Mouse (Mus musculus): ENCODE results near the gene H2-Q7. TPM values are rescaled to one million over a fixed set of nuclear protein-coding genes. Genes with fewer than 3 reads are reported as not detected.
"Not testable (repeated sequence)": the region's sequence is repeated elsewhere in the genome, so short reads cannot be mapped to it uniquely, and the experiment has no call there.

The H2-Q7 gene
- polyA plus RNA-seq (2015; fragmentation: Nextera tagmentation; extraction: Ambion mirVana), result 3.8 and 4.6 TPM in 2 replicates

DNA sequence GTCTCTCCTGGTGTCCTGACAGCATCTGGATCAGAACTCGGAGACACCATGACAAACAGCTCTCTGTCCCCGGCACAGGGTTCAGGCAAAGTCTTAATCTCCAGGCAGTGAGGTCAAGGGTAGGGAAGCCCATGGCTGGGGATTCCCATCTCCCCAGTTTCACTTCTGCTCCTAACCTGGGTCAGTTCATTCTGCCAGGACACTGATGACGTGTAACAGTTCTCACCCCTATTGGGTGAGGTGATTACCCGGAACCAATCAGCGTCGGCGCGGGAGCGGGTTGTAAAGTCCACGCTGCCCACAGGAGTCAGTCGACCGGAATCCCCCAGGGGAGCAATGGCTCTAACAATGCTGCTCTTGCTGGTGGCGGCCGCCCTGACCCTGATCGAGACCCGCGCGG lies at the start of gene H2-Q7:
Gene H2-Q7, plus strand, starts transcription at position 271 of the 400 bp plus-strand sequence.
- 3% methylated on average over 15 of the region's 18 CpGs for WGBS
- Histone ChIP-seq H3K9ac (ENCODE audit: low read depth, low read length) (peak within 1 kb of the TSS; percentile 75), H3K4me2 (ENCODE audit: low read length) (peak within 1 kb of the TSS; percentile 85), H3K4me3 (ENCODE audit: low read depth, low read length) (peak within 1 kb of the TSS; percentile 50)
- H3K27ac ChIP-seq (ENCODE audit: low read length); H3K9me3 ChIP-seq (replicated peaks; ENCODE audit: control insufficient read depth, low read length, poor library complexity, severe bottlenecking); H3K36me3 ChIP-seq (ENCODE audit: control insufficient read depth, insufficient read depth, low read length); H3K27me3 ChIP-seq (ENCODE audit: control insufficient read depth, insufficient read depth, low read depth, low read length); H3K4me1 ChIP-seq (ENCODE audit: control insufficient read depth, insufficient read depth, low read length): not testable (repeated sequence)
- peak; percentile 94 for ATAC-seq

DNA sequence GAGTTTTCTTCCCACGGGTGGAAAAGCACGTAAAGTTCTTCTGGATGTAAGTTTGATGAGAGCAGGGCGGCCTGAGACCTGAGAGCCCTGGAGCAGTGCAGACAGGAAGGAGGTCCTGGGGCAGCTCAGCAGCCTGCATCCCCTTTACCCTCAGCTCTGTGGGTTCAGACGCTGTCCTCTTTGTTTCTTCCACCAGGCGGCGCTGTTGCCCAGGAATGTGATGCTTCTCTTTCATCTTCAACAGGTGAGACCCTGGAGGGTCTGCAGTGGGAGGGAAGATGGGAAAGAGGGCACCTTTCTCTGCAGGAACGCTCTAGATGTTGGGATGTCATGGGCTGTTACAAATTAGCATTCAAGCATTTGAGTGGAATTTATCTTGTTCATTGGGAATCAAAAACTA lies 49.2 kb upstream of the H2-Q7 start:
- H3K4me3 ChIP-seq (ENCODE audit: low read depth, low read length); ATAC-seq; H3K27ac ChIP-seq (ENCODE audit: low read length); H3K9ac ChIP-seq (ENCODE audit: low read depth, low read length); H3K9me3 ChIP-seq (replicated peaks; ENCODE audit: control insufficient read depth, low read length, poor library complexity, severe bottlenecking); H3K36me3 ChIP-seq (ENCODE audit: control insufficient read depth, insufficient read depth, low read length); H3K27me3 ChIP-seq (ENCODE audit: control insufficient read depth, insufficient read depth, low read depth, low read length); H3K4me1 ChIP-seq (ENCODE audit: control insufficient read depth, insufficient read depth, low read length); H3K4me2 ChIP-seq (ENCODE audit: low read length): not testable (repeated sequence)
- 8% methylated on average over 7 of the region's 7 CpGs for WGBS

DNA sequence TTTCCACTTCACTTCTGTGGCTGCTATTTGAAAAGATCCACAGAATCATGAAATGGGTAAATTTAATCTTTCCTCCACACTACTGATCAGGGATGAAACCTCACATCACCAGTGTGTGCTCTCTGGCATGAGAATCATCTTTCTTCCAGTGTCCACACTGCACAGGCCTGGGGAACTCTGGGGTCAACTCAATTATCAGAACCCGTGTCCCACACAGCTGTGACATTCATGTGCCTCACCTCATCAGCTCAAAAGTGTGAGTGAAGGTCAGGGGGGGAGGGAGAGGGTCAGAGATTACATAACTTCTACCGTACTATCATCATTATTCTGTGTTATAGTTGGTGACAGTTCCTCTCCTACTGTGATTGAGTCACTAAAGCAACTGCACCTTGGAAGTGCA lies 46.3 kb upstream of the H2-Q7 start:
- not testable (repeated sequence) for H3K9me3 ChIP-seq (replicated peaks; ENCODE audit: control insufficient read depth, low read length, poor library complexity, severe bottlenecking); H3K4me3 ChIP-seq (ENCODE audit: low read depth, low read length); H3K36me3 ChIP-seq (ENCODE audit: control insufficient read depth, insufficient read depth, low read length); H3K4me2 ChIP-seq (ENCODE audit: low read length); H3K27ac ChIP-seq (ENCODE audit: low read length); H3K27me3 ChIP-seq (ENCODE audit: control insufficient read depth, insufficient read depth, low read depth, low read length); H3K9ac ChIP-seq (ENCODE audit: low read depth, low read length); ATAC-seq; H3K4me1 ChIP-seq (ENCODE audit: control insufficient read depth, insufficient read depth, low read length)
- WGBS, result 79% methylated on average over 2 of the region's 2 CpGs

DNA sequence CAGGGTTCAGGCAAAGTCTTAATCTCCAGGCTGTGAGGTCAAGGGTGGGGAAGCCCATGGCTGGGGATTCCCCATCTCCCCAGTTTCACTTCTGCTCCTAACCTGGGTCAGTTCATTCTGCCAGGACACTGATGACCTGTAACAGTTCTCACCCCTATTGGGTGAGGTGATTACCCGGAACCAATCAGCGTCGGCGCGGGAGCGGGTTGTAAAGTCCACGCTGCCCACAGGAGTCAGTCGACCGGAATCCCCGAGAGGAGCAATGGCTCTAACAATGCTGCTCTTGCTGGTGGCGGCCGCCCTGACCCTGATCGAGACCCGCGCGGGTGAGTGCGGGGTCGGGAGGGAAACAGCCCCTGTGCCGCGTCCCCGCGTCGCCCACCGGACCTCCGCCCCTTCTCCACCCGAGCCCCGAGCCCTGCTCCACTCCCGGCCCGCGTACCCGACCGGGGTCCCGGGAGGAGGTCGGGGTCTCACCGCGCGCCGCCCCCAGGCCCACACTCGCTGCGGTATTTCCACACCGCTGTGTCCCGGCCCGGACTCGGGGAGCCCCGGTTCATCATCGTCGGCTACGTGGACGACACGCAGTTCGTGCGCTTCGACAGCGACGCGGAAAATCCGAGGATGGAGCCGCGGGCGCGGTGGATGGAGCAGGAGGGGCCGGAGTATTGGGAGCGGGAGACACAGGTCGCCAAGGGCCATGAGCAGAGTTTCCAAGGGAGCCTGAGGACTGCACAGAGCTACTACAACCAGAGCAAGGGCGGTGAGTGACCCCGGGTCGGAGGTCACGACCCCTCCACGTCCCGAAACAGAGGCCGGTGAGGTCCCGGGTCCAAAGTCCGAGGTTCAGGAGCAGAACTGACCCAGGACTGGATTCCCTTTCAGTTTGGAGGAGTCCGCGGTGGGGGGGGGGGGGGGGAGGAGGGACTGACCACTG lies 44.8 kb upstream of the H2-Q7 start:
- H3K4me1 ChIP-seq (ENCODE audit: control insufficient read depth, insufficient read depth, low read length); H3K9ac ChIP-seq (ENCODE audit: low read depth, low read length); H3K27me3 ChIP-seq (ENCODE audit: control insufficient read depth, insufficient read depth, low read depth, low read length); H3K36me3 ChIP-seq (ENCODE audit: control insufficient read depth, insufficient read depth, low read length); H3K9me3 ChIP-seq (replicated peaks; ENCODE audit: control insufficient read depth, low read length, poor library complexity, severe bottlenecking); H3K27ac ChIP-seq (ENCODE audit: low read length): not testable (repeated sequence)
- 2% methylated on average over 45 of the region's 75 CpGs for WGBS
- peak; percentile 58; the same call in 1 of the 2 replicates for ATAC-seq
- peak overlapping the region; percentile 27 for H3K4me3 ChIP-seq (ENCODE audit: low read depth, low read length)
- peak overlapping the region; percentile 43 for H3K4me2 ChIP-seq (ENCODE audit: low read length)

DNA sequence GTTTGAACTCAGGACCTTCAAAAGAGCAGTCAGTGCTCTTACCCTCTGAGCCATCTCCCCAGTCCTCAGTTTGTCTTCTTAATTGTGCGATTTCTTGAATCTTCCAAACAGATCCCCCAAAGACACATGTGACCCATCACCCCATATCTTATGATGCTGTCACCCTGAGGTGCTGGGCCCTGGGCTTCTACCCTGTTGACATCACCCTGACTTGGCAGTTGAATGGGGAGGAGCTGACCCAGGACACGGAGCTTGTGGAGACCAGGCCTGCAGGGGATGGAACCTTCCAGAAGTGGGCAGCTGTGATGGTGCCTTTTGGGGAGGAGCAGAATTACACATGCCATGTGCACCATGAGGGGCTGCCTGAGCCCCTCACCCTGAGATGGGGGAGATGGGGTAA lies 42.0 kb upstream of the H2-Q7 start:
- not testable (repeated sequence) for H3K4me3 ChIP-seq (ENCODE audit: low read depth, low read length); H3K9ac ChIP-seq (ENCODE audit: low read depth, low read length); H3K4me2 ChIP-seq (ENCODE audit: low read length); H3K4me1 ChIP-seq (ENCODE audit: control insufficient read depth, insufficient read depth, low read length); H3K36me3 ChIP-seq (ENCODE audit: control insufficient read depth, insufficient read depth, low read length); H3K9me3 ChIP-seq (replicated peaks; ENCODE audit: control insufficient read depth, low read length, poor library complexity, severe bottlenecking); ATAC-seq; H3K27ac ChIP-seq (ENCODE audit: low read length); H3K27me3 ChIP-seq (ENCODE audit: control insufficient read depth, insufficient read depth, low read depth, low read length)
- WGBS, result 89% methylated on average over 2 of the region's 2 CpGs

DNA sequence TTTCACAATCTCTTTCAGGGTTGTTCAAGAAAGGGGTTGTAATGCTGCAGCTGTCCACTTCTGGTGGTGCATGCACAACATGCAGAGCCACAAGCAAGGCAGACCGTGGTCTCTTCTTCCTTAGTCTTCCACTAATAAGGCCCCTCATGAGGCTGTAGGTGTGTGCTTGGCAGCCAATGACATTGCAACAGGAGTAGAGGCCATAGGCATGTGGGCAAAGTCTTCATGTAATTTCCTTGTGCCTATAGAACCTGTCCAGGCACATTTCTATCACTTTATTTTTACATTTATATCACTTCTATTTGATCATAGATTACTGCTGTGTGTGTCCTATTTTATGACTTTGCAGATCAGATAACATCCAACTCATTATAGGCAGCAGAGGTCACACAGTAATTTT lies 25.9 kb upstream of the H2-Q7 start:
- no CpG with 5 or more reads among the region's 1 CpGs for WGBS
- not testable (repeated sequence) for H3K36me3 ChIP-seq (ENCODE audit: control insufficient read depth, insufficient read depth, low read length); H3K4me2 ChIP-seq (ENCODE audit: low read length); H3K27me3 ChIP-seq (ENCODE audit: control insufficient read depth, insufficient read depth, low read depth, low read length); H3K27ac ChIP-seq (ENCODE audit: low read length); H3K4me1 ChIP-seq (ENCODE audit: control insufficient read depth, insufficient read depth, low read length); H3K9me3 ChIP-seq (replicated peaks; ENCODE audit: control insufficient read depth, low read length, poor library complexity, severe bottlenecking); H3K4me3 ChIP-seq (ENCODE audit: low read depth, low read length); H3K9ac ChIP-seq (ENCODE audit: low read depth, low read length); ATAC-seq

DNA sequence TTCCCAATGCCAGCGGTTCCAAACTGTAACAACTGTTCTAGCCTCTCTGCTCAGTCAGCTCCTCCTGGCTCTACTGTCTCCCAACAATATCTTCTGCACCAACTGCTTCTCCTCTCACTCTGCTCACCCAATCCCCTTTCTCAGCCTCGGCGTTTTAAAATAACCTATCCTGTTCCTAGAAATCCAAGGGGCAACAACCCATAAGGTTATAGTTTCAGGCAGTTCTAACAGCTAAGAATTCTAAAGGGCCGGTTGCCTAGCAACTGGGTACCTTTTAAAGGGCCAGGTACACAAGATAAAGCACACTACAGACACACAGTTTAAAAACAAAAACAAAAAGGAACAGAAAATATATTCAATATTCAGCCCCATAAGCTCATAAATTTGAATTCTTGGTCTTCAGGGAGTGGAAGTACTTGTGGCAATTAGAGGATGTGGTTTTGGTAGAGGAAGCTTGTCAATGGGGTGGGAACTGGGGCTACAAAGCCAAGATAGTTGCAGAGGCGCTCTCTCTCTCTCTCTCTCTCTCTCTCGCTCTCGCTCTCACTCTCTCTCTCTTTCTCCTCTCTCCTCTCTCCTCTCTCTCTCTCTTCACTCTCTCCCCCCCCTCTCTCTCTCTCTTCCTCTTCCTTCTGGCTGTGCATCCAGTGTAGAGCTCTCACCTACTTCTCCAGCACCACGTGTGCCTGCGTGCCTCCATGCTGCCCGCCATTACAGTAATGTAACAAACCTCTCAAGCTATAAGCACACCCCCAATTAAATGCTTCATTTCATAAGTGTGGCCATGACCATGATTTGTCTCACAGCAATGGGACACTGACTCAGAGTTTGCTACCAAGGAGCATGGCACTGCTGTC lies 23.5 kb upstream of the H2-Q7 start:
- H3K36me3 ChIP-seq (ENCODE audit: control insufficient read depth, insufficient read depth, low read length); H3K4me3 ChIP-seq (ENCODE audit: low read depth, low read length); H3K4me2 ChIP-seq (ENCODE audit: low read length); H3K27me3 ChIP-seq (ENCODE audit: control insufficient read depth, insufficient read depth, low read depth, low read length); H3K27ac ChIP-seq (ENCODE audit: low read length); H3K4me1 ChIP-seq (ENCODE audit: control insufficient read depth, insufficient read depth, low read length); H3K9me3 ChIP-seq (replicated peaks; ENCODE audit: control insufficient read depth, low read length, poor library complexity, severe bottlenecking); H3K9ac ChIP-seq (ENCODE audit: low read depth, low read length): not testable (repeated sequence)
- ATAC-seq, result peak; percentile 80
- 53% methylated on average over 3 of the region's 10 CpGs for WGBS

DNA sequence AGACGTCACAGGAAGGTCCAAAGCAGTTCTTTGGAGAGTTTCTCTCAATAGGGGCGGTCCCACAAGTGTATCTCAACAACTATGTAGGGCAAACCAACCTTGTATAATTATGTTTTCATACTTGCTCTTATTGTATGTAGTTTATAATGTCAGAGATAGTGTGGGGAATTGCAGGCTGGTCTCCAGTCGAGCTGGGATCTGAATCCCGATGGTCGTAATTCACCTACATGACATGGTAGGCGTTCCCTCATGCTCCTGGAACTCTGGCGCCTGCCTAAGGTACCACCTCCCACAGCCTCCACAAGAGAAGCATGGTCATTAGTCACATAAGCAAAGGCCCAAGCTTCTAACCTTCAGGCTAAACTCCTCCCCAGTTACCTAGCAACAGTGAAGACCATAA lies 20.2 kb upstream of the H2-Q7 start:
- Histone ChIP-seq H3K27ac (ENCODE audit: low read length) (no peak overlapping the region), H3K9me3 (replicated peaks; ENCODE audit: control insufficient read depth, low read length, poor library complexity, severe bottlenecking) (no peaks in the 10 kb centered on the region), H3K4me3 (ENCODE audit: low read depth, low read length) (no peak overlapping the region), H3K36me3 (ENCODE audit: control insufficient read depth, insufficient read depth, low read length) (no peaks in the 10 kb centered on the region), H3K4me2 (ENCODE audit: low read length) (no peak overlapping the region), H3K9ac (ENCODE audit: low read depth, low read length) (no peak overlapping the region), H3K27me3 (ENCODE audit: control insufficient read depth, insufficient read depth, low read depth, low read length) (peaks cover 3% of the 10 kb centered on the region; the same call in 1 of the 2 replicates), H3K4me1 (ENCODE audit: control insufficient read depth, insufficient read depth, low read length) (no peaks in the 10 kb centered on the region)
- 86% methylated on average over 7 of the region's 7 CpGs for WGBS
- ATAC-seq, result no peak

DNA sequence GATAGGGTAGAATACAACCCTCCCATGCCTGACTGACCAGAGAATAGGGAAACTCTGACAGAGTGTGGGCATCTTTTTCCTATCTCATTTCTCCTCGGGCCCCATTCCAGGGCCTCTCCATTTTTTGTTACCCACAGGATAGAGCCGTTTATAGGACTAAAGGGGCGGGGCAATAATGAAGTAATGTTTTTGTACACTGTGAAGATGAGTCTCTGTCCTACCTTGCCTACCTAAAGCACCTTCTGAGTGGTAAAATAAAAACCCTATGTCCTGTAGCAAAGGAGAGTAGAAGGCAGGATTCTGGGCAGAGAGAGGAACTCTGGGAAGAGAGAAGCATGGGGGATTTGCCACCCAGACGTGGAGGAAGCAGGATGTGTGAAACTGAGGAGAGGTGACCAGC lies 19.4 kb upstream of the H2-Q7 start:
- H3K4me1 ChIP-seq (ENCODE audit: control insufficient read depth, insufficient read depth, low read length); H3K9me3 ChIP-seq (replicated peaks; ENCODE audit: control insufficient read depth, low read length, poor library complexity, severe bottlenecking); H3K4me3 ChIP-seq (ENCODE audit: low read depth, low read length); H3K27me3 ChIP-seq (ENCODE audit: control insufficient read depth, insufficient read depth, low read depth, low read length); H3K27ac ChIP-seq (ENCODE audit: low read length); H3K36me3 ChIP-seq (ENCODE audit: control insufficient read depth, insufficient read depth, low read length); H3K4me2 ChIP-seq (ENCODE audit: low read length); ATAC-seq; H3K9ac ChIP-seq (ENCODE audit: low read depth, low read length): not testable (repeated sequence)
- 69% methylated on average over 4 of the region's 4 CpGs for WGBS

All from midbrain, embryonic 16.5 days (tissue).